Mouse (Mus musculus) olfactory bulb, adult 2 months (tissue): Measurements from ENCODE around the gene Pacrg. TPM values are rescaled to one million over a fixed set of nuclear protein-coding genes. Genes with fewer than 3 reads are reported as not detected.

Experiments used
- H3K27ac ChIP-seq: fragments of 200-500 bp; 2 replicates; pipeline ENCODE4 v1.5.1; 2012; ENCODE audit warnings: low read depth, low read length; ENCODE audit not compliant: insufficient read depth
- H3K4me1 ChIP-seq: fragments of 200-500 bp; 2 replicates; pipeline ENCODE4 v1.6.1; 2012; ENCODE audit warnings: low read length; ENCODE audit not compliant: control insufficient read depth, insufficient read depth
- H3K4me3 ChIP-seq: fragments of 200-500 bp; 2 replicates; pipeline ENCODE4 v1.5.1; 2012; ENCODE audit warnings: mild to moderate bottlenecking, low read depth, low read length, moderate library complexity; ENCODE audit not compliant: insufficient read depth
- CTCF ChIP-seq: fragments of 200-500 bp; IDR thresholded peaks from 2 replicates; pipeline ENCODE4 v1.5.1; 2012; ENCODE audit warnings: low read depth, mild to moderate bottlenecking, low read length, moderate library complexity; ENCODE audit not compliant: insufficient read depth
- POLR2A ChIP-seq: fragments of 200-500 bp; IDR thresholded peaks from 2 replicates; pipeline ENCODE4 v1.6.1; 2012; ENCODE audit warnings: mild to moderate bottlenecking, low read depth, low read length, moderate library complexity; ENCODE audit not compliant: insufficient read depth
- WGBS: fragments of 180-500 bp; shearing (Covaris S2); methylation state at CpG from one replicate; pipeline ENCODE4 v1.1.7; 2018; 5-methylcytosine and 5-hydroxymethylcytosine counted together
- polyA plus RNA-seq: library from polyadenylated mRNA; stranded (reverse); fragments of >200 nt; gene quantifications from 2 replicates; pipeline ENCODE4 v1.2.4, GENCODE M21; 2012; ENCODE audit warnings: low replicate concordance; ENCODE audit not compliant: missing spikeins, insufficient read depth, insufficient read length

The Pacrg gene
- polyA plus RNA-seq, 1 experiment, result not detected

DNA sequence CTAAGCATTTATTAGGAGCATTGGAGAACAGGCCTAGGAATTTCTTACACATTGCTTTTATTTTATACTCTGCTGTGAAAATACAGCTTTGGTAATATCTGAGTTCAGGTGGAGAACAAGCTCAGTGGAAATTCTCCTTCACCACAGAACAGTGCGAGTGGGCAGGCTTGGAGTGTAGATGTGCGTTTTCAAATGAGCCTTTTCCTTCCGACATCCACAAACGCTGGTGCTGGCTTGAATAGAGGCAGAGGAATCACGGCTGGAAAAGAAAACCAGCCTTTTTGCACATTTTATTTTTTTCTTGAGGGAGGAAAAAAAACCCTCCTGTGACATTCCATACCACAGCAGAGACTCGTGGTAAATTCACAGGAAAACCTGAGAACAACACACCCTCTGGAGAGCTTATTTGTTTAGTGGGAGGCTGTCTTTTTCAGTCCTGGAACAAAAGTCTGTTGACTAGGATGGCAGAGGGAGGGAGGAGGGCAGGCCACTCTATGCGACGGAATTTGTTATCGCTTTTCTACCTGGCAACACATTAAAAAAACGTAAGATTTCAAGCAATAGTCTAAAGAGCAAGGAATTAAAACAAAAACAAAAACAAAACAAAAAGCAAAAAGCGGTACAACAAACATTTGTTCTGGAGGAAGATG lies 320.5 kb downstream of the Pacrg start:
- no peak overlapping the region for H3K4me3 ChIP-seq
- peak overlapping the region; percentile 91 for H3K27ac ChIP-seq
- peaks cover 12% of the 10 kb centered on the region for H3K4me1 ChIP-seq
- 11% methylated on average over 11 of the region's 11 CpGs for WGBS
- TF ChIP-seq CTCF, result no peak
- no peak for TF ChIP-seq POLR2A

GRCm38 (mm10) chr17:10514812-10515211 lies 325.3 kb downstream of the Pacrg start:
- no peak for TF ChIP-seq POLR2A
- no peak for TF ChIP-seq CTCF
- WGBS, result 74% methylated on average over 6 of the region's 6 CpGs
- Histone ChIP-seq H3K4me3 (no peak overlapping the region), H3K27ac (no peak overlapping the region), H3K4me1 (peaks cover 17% of the 10 kb centered on the region)

DNA sequence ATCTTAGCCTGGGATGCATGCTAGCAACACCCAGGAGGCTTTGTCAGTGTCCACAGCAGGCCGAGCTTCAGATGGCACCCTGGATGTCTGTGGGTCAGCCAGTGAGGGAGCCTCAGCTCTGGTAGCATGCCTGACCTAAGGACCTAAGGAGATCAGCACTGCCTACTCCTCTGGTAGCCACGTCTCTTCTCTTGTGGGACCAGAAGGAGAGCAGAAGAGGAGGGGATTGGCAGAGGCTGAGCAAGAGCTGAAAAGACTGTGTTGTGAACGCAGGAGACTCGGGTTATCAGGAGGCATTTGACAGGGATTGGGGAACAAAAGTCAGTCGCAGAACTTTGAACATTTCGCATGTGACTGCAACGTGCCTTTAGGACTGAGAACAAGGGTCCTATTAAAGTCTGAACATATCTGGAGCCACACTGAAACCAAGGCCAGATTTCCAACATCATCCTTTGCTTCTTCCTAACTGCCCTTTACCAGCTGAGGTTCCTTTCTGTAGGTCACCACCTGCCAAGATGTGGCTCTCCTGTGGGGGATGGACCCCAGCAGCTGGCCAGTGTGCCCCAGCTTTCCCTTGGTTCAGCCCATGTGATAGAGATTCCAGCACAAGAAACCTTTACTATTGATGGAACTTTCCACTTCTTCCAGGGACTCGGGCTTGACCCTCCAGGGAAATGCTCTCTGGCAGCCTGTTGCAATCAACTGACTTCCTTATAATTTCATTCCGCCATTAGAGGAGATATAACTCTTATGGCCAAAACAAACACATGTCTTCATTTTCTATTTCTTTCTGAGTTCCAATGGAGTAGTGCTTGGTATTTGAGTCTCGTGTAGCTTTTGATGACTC lies 329.0 kb downstream of the Pacrg start:
- WGBS, result 92% methylated on average over 10 of the region's 10 CpGs
- Histone ChIP-seq H3K4me1 (peaks cover 17% of the 10 kb centered on the region), H3K27ac (no peak overlapping the region), H3K4me3 (no peak overlapping the region)
- no peak for TF ChIP-seq POLR2A
- no peak for TF ChIP-seq CTCF

DNA sequence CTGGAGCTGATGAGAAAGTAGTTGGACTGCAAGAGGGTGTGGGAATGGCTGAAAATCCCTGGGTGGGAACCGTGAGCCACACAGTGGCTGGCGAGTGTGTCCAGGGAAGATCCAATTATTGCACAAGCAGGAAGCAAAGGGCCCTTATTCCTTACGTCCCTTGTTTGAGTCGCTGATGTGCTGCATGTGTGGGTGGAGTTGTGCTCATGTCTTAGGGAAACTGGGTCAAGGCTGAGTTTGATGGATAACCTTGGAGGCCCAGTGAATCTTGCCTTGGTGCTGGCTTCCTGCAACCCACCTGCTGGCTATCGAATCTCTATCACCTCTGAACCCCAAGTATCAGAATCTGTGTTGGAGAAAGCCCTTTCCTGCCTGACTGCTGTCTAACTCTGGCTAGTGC lies 329.6 kb downstream of the Pacrg start:
- TF ChIP-seq POLR2A (no peak), CTCF (no peak)
- peaks cover 17% of the 10 kb centered on the region for H3K4me1 ChIP-seq
- H3K27ac ChIP-seq, result no peak overlapping the region
- H3K4me3 ChIP-seq, result no peak overlapping the region
- WGBS, result 71% methylated on average over 5 of the region's 5 CpGs

GRCm38 (mm10) chr17:10508088-10508487 lies 332.0 kb downstream of the Pacrg start:
- 67% methylated on average over 2 of the region's 2 CpGs for whole genome bisulfite sequencing
- 0 out of 2 replicates have a peak overlapping the region, but pooled peaks have one; percentile 25 for H3K27ac ChIP-seq
- TF ChIP-seq POLR2A, result no peak
- no peak for TF ChIP-seq CTCF
- peaks cover 13% of the 10 kb centered on the region for H3K4me1 ChIP-seq
- H3K4me3 ChIP-seq, result no peak overlapping the region

DNA sequence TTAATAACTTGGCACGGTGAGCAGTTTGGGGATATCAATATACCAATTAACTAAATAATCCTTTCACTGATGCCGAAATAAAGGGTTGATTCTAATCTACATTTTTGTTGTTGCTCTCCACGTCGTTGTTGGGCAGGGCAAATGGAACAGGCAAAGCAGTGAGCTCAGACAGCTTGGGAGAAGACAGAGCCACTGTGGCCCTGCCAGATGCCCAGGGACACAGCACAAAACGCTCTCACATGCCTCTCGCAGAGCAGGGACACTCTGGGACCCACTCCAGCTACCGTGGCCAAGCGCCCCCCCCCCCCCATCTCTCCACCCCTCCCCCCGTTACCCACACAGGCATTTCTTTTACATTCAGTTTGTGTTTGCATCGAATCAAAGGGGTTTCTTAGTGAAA lies 332.6 kb downstream of the Pacrg start:
- Histone ChIP-seq H3K4me1 (peaks cover 13% of the 10 kb centered on the region), H3K27ac (no peak overlapping the region), H3K4me3 (no peak overlapping the region)
- TF ChIP-seq POLR2A (no peak), CTCF (no peak)
- WGBS, result 20% methylated on average over 10 of the region's 10 CpGs

GRCm38 (mm10) chr17:10506896-10507295 lies 333.2 kb downstream of the Pacrg start:
- 52% methylated on average over 3 of the region's 3 CpGs for WGBS
- TF ChIP-seq CTCF (no peak), POLR2A (no peak)
- no peak overlapping the region for H3K4me3 ChIP-seq
- H3K27ac ChIP-seq, result no peak overlapping the region
- H3K4me1 ChIP-seq, result peaks cover 13% of the 10 kb centered on the region

DNA sequence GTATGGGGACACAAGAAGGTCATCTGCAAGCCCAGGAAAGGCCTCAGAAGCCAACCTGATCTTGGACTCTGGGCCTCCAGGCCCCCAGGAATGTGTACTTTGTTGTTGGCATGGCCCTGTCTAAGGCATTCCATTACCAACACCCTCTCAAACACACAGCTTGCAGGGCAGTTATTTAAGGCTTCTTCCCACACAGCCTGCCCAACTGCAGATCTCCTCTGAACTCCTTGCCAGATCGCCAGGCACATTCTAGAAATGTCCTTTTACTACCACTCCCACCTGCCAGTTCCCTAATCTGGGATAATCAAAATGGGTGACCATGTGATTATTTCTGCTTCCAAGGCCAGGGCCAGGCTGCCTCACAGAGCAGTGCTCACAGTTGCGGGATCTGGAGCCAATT lies 338.7 kb downstream of the Pacrg start:
- H3K27ac ChIP-seq, result peak overlapping the region; percentile 63
- 51% methylated on average over 2 of the region's 2 CpGs for WGBS
- peaks cover 12% of the 10 kb centered on the region for H3K4me1 ChIP-seq

DNA sequence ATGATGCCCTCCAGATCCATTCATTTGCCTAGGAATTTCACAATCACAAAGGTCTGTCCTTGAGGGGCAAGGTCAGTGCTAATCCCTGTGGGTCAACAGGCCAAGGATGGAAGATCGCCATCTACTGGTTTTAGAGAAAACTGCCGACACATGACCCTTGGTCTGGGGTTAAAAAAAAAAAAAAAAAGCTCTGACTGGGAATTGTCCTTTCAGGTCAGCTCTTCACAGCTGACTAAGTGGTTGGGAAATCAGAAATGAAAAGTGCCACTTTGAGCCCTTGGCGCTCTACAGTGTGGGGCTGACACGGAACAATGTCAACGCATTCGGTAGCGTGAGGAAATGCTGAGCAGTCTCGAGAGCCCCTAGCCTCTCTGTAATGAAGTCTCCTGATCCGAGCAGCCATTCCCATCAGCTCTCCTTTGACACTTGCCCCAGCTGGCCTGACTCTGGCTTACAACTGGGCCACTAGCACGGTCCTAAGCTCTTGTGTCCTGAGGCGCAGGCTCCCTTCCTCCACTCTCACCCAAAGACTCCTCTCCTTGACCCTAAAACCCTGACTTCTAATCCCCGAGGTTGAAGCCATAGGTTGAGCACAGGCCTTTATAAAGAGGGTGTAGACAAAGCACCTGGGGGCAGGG lies 339.2 kb downstream of the Pacrg start:
- WGBS, result 76% methylated on average over 12 of the region's 12 CpGs
- Histone ChIP-seq H3K4me3 (no peak overlapping the region), H3K4me1 (peaks cover 12% of the 10 kb centered on the region), H3K27ac (peak overlapping the region; percentile 63)
- no peak for TF ChIP-seq CTCF
- no peak for TF ChIP-seq POLR2A

More for the DNA sequence above, 338.7 kb downstream of the Pacrg start:
- H3K4me3 ChIP-seq, result no peak overlapping the region
- TF ChIP-seq POLR2A (no peak), CTCF (no peak)
